Mouse (Mus musculus) stomach, embryonic 14.5 days (tissue): ENCODE data around the gene Omg. TPM values are rescaled to one million over a fixed set of nuclear protein-coding genes. Genes with fewer than 3 reads are reported as not detected.

ENCODE experiments used
- ATAC-seq: fragments of 200-750 bp; cut with Nextera tagmentation; 2 replicates; pipeline ENCODE4 v1.8.0; 2017; ENCODE audit warnings: low read depth, moderate TSS enrichment; ENCODE audit not compliant: insufficient number of reproducible peaks, insufficient read depth, low FRiP score
- H3K27ac ChIP-seq: fragments of 300-500 bp; sonication (generic); 2 replicates; pipeline ENCODE4 v1.5.1; 2014; ENCODE audit warnings: mild to moderate bottlenecking, low read length, moderate library complexity, mixed read lengths
- H3K27me3 ChIP-seq: fragments of 300-500 bp; sonication (generic); 2 replicates; pipeline ENCODE4 v1.6.1; 2014; ENCODE audit warnings: low read length, control low read depth, mixed read lengths; ENCODE audit not compliant: control insufficient read depth, insufficient read depth
- H3K36me3 ChIP-seq: fragments of 300-500 bp; sonication (generic); 2 replicates; pipeline ENCODE4 v1.6.1; 2014; ENCODE audit warnings: mild to moderate bottlenecking, control low read depth, low read length, moderate library complexity, mixed read lengths; ENCODE audit not compliant: control insufficient read depth, insufficient read depth
- H3K4me1 ChIP-seq: fragments of 300-500 bp; sonication (generic); 2 replicates; pipeline ENCODE4 v1.6.1; 2014; ENCODE audit warnings: low read length, control low read depth, mixed read lengths; ENCODE audit not compliant: control insufficient read depth, insufficient read depth
- H3K4me2 ChIP-seq: fragments of 300-500 bp; sonication (generic); replicated peaks from 2 replicates; pipeline ENCODE4 v1.6.1; 2014; ENCODE audit warnings: low read depth, low read length, control low read depth
- H3K4me3 ChIP-seq: fragments of 300-500 bp; sonication (generic); 2 replicates; pipeline ENCODE4 v1.5.1; 2014; ENCODE audit warnings: low read depth, low read length, control low read depth
- H3K9ac ChIP-seq: fragments of 300-500 bp; sonication (generic); replicated peaks from 2 replicates; pipeline ENCODE4 v1.6.1; 2014; ENCODE audit warnings: low read depth, mild to moderate bottlenecking, control low read depth, low read length, moderate library complexity, mixed read lengths
- H3K9me3 ChIP-seq: fragments of 300-500 bp; sonication (generic); 2 replicates; pipeline ENCODE4 v1.6.1; 2016; ENCODE audit warnings: low read depth, low read length, control low read depth; ENCODE audit not compliant: control insufficient read depth
- WGBS: fragments of 180-500 bp; shearing (Covaris S2); extraction: QIAGEN DNeasy Blood & Tissue Kit; methylation state at CpG from one replicate; pipeline ENCODE4 v1.1.7; 2014; 5-methylcytosine and 5-hydroxymethylcytosine counted together
- polyA plus RNA-seq: library from polyadenylated mRNA; unstranded; fragments of >200 nt; fragmentation: Nextera tagmentation; extraction: Ambion mirVana; gene quantifications from 2 replicates; pipeline ENCODE4 v1.2.1, GENCODE M21; 2014

Omg gene
- polyA plus RNA-seq, 1 experiment from 2014 or later: 0.56 TPM

DNA sequence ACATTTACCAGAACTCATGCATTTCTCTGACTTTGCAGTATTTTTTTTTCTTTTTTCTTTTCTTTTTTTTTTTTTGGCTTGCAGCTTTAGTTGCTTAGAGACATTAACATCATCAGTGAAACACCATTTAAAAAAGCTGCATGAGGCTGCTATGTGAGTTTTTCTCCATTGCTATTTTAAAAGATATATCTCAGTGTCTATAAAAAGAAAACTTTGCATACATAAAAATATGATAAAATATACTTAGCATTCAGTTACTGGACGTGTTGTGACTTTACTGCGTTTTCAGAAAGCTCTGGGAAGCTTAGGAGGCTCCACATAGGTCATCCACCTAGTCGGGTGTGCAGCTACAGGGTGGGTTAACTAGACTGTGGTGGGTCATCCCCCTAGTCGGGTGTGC is 44.0 kb downstream of the Omg start:
- Histone ChIP-seq H3K4me2 (no peak overlapping the region), H3K27ac (no peak overlapping the region), H3K36me3 (peaks cover 23% of the 10 kb centered on the region; the same call in 1 of the 2 replicates), H3K4me1 (no peaks in the 10 kb centered on the region), H3K9ac (no peak overlapping the region), H3K9me3 (no peaks in the 10 kb centered on the region), H3K27me3 (no peaks in the 10 kb centered on the region), H3K4me3 (no peak overlapping the region)
- no peak for ATAC-seq
- WGBS: 92% methylated on average over 4 of the region's 4 CpGs

DNA sequence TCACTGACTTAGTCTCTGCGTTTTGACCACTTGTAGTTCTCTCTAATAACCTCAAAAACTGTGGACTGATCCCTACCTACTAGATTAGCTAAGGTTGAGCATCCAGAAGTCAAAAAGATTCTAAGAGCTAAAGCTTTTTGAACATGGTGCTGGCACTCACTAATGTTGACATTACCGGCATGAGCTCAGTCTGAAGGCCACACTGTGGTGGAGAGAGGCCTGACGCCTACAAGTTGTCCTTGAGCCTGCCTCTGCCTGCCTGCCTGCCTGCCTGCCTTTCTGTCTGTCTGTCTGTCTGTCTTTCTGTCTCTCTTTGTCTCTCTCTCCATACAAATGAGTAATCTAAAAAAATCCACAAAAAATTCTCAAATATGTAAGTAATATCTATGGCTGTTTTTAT is 46.0 kb downstream of the Omg start:
- Histone ChIP-seq H3K9me3 (no peaks in the 10 kb centered on the region), H3K27me3 (no peaks in the 10 kb centered on the region), H3K9ac (no peak overlapping the region), H3K4me1 (no peaks in the 10 kb centered on the region), H3K36me3 (peaks cover 24% of the 10 kb centered on the region), H3K4me2 (no peak overlapping the region), H3K4me3 (no peak overlapping the region), H3K27ac (no peak overlapping the region)
- WGBS: 78% methylated on average over 3 of the region's 3 CpGs
- ATAC-seq: no peak

DNA sequence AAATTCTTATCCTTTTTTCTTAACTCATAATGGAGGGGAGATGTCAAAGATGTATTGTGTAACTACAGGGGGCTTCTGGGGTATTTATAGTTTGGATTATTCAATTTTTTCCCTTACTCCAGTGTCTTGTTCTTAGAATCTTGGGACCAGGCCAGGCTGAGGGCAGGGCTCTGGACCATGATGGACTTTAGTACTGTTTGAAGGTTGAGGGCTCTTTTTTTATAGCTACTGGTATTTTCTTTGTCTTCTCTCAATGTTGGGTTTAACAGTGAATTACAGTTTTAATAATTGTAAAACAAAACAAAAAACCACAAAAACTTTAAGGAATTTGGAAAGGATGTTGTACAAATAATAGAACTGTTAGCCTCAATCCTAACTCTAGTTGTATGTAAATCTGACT is 50.9 kb downstream of the Omg start:
- no peak for ATAC-seq
- H3K9ac ChIP-seq: no peak overlapping the region
- H3K9me3 ChIP-seq: no peaks in the 10 kb centered on the region
- no peaks in the 10 kb centered on the region for H3K27me3 ChIP-seq
- no peak overlapping the region for H3K4me2 ChIP-seq
- no peak overlapping the region for H3K4me3 ChIP-seq
- no peak overlapping the region for H3K27ac ChIP-seq
- H3K36me3 ChIP-seq: peaks cover 35% of the 10 kb centered on the region
- H3K4me1 ChIP-seq: no peaks in the 10 kb centered on the region

Other genes with a start within 250 kb of the Omg start
- 302 and 323 TPM in 2 replicates for gene Wsb1, start 249.4 kb downstream of the Omg start, polyA plus RNA-seq
- not detected in 2 replicates for gene Gm9964, start 207.2 kb downstream of the Omg start, polyA plus RNA-seq
- gene Nf1, start 164.4 kb downstream of the Omg start, polyA plus RNA-seq: 14.5 and 16.9 TPM in 2 replicates
- gene Evi2b, start 19.7 kb upstream of the Omg start, polyA plus RNA-seq: 0.42 and 1.3 TPM in 2 replicates
- 1.5 and 2.2 TPM in 2 replicates for gene Evi2, start 26.5 kb upstream of the Omg start, polyA plus RNA-seq
- gene Evi2a, start 26.5 kb upstream of the Omg start, polyA plus RNA-seq: 4.0 and 5.6 TPM in 2 replicates
- gene Rab11fip4, start 87.1 kb upstream of the Omg start, polyA plus RNA-seq: 1.9 and 3.0 TPM in 2 replicates